Mouse (Mus musculus): Measurements from ENCODE around the gene Ercc8.
A peak's percentile ranks its signal among the peaks of the same experiment; 100 is the strongest.

Ercc8 gene

DNA sequence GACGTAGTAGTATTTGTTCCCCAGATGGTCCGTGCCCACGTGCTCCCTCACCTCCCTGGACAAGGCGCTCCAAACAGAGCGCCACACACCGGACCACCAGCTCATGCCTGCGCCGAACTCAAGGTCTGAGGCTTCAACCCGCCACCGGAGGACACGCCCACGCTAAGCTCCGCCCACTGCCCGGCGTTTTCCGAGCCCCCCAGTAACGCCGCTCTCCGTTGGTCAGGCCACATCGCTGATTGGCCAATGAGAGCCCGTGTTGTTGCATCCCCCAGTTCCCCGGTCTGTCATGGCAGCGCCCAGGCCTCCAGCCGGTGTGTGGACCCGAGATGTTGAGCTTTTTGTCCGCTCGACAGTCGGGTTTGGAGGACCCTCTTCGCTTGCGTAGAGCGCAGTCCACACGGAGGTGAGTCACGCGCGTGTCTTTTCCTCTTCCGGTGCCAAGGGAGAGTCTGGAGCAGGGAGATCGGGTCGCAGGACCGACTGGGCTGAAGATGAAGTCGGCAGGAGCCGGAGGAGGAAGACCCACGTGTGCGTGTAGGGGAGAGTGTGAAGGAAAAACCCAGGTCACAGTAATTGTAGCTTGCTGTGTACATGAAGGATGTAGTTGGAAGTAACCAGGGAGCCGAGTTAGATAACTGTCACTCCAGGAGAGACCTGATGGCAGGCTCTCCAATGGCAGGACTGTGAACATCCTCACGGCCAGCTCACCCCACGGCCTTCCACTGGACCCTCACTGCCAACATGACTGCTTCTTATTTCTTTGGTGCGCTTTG, at the start of gene Ercc8, which contains the start of gene Ndufaf2:
TSS of gene Ercc8 (plus strand) at position 267 of the 776 bp plus-strand sequence.
TSS of gene Ndufaf2 (minus strand) at position 159 of the 776 bp plus-strand sequence.
- peak; percentile 95 for DNase-seq (ENCODE audit: low read depth)

DNA sequence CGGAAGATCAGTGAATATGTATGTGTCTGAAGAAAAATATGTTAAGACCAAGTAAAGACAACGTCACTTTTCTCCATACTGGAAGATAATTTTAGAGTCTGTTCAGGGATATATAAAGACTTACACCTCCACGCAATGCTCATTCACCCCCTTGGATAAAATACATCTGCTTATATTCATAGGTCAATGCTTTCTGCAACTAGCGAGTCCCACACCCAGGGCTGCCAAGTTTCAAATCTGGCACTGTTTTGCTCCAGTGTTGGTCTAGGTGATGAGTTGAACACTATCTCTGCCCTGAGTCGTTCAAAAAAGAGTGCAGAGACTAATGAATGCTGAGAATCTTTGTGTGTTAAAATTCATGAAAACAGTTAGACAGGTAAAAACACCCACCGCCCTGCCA, 47.6 kb upstream of the Ercc8 start:
- no peak for DNase-seq (ENCODE audit: low read depth)

DNA sequence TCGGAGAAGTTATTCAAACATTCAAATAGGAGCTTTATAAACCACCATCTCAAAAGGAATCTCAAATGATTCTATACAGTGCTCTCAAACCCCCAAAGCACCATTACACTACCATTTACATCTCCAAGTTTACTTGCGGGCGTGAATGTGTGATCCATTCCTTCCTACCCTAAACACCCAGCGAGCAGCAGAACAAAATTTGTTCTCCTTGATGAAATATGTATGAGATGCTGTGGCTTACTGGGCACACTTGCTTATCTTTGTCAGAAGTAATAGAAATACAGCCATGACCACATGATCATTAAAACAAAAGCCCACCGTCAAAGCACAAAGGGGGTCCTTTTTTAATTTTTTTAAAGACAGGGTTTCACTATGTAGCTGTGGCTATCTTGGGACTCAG, 45.0 kb upstream of the Ercc8 start:
- DNase-seq (ENCODE audit: low read depth), result no peak

DNA sequence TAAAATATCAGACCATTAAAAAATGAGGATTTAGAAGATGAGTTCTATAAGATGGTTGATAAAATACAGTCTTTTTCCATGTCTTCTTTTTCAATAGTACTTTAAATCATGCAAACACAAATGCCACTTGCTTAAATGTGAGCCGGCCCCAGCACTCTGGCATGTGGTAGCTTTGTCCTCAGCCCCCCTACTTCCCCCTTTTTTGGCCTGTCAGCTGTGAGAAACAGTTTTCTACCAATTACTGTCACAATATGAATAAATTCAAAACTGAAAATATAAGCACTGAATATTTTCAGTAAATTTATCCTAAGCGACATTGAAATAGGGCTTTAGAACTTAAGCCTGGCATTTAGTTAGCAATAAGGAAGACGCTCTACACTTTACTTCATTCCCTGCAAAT, 44.3 kb upstream of the Ercc8 start:
- DNase-seq (ENCODE audit: low read depth), result no peak

DNA sequence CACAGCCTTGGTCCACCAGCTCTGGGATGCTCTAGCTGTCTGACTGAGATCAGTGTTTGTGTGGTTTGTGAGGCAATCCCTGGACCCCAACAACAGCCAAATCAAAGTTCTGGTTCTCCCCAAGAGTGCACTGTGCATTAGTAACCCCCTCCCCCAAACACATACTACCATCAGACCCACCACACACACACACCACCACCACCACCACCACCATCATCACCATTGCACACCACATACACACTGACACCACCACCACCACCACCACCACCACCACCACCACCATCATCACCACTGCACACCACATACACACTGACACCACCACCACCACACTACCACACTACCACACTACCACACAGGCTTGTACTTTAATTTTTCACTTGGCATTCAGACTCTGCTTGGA, 40.9 kb upstream of the Ercc8 start:
- no peak for DNase-seq (ENCODE audit: low read depth)

DNA sequence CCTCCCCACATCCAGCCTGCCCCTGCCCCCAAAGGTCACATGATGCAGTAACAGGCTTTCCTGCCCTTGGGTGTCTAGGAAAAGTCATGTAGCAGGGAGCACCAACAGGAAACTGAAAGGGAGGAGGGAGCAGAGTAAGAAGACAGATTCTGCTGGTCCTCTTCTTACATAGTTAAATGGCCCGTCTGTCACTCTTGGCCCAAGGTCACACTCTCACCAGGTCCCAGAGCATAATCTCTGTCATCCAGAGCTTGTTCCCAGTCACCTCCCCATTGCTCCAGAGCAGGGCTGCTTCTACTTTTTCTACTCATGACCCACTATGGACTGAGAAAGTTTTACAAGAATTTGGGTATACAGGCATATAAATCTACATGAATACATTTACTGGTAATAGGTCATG, 40.3 kb upstream of the Ercc8 start:
- no peak for DNase-seq (ENCODE audit: low read depth)

DNA sequence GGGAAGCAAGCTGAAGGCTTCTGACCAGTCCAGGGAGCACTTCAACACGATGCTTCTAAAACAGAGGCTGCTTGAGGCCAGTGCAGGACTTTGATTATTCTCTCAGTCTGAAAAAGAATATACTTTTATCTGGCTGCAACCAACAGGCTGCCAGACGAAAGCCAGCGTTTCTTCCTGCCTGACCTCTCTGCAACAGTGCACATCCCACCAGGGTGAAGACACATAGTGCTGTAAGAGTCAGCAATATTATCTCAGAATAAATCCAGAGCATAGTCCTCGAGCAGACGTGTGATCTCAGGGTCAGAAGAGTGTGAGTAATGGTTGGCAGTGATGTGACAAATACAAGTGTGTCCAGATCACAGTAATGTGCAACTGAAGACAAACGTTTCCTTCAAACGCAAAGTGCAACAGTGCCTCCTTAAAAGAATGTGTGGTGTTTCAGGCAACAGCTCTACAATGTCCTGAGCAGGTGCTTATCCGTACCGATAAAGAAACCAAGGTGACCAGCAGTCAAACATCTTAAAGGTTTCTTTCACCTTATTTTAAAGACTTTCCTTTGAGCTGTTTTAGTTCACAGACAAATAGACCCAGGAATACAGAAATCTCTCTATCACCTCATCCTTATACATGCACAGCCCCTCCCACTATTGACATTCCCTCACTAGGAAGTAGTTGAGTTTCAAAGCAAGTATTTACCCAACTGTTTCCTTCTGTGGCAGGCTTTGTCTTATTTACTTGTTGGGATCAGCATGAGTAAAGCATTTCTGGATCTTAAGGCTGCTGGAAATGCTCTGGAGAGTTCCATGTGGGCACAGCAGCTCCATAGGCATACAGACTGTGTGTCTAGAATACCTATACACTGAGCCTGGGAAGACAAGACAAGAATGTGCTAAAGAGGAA, 38.9 kb upstream of the Ercc8 start:
- no peak for DNase-seq (ENCODE audit: low read depth)

DNA sequence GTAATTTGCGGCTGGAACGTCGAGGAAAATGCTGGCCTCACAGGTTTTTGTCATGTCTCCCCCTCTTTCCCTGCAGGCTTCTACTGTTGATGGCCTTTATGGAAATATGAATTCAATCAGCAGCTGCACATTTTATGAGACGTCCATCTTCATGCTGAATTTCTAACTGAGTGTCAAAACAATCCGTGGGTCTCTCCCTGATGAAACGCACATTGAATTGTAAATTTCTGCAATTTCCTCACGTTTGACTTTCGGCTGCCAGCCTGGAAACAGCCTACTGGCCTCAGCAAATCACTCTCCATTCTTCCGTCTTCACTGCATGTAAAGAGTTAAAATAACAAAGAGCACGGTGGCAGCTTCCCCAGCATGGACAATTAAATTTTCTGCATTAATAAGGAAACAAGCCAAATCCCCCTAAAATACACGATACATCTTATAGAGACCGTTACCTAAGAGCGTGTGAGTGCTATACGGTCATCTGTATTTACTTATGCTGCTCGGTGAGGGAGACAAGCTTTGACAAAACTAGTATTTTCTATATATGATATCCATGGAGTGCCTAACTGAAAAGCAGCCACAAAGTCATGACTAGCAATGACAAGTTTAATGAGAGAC, 35.3 kb upstream of the Ercc8 start:
- DNase-seq (ENCODE audit: low read depth), result no peak

DNA sequence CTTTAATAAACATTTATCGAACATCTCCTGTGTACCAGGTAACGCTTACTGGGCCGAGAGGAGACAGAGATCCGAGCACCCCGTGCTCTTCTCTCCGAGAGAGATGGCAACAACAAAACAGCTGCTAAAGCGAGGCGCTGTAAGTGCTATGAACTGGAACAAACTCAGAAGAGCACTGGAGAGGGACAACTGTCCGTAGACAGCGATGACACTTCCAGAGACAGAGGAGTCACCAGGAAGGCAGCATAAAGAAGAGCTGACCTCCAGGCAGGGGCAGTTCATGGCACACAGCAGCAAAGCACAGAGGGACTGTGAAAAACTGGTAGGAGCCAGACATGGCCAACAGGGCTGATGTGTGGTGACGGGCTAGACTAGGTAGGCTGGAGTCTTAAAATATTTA, 34.4 kb upstream of the Ercc8 start:
- DNase-seq (ENCODE audit: low read depth), result no peak

DNA sequence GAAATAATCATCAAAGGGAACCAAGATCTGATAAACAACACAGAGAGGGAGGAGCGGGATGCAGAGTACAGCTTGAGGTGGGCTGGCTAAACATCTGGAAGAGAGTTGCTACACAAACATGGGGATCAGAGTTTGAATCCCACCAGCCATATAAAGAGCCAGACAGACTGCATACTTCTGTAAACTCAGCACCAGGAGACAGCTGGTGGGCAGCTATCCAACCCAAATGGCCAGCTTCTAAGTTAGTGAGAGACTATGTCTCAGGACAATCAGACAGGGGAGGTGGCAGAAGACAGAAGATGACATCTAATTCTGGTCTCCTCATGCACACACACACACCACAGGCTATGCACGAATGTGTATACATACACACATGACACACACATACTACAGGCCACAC, 32.3 kb upstream of the Ercc8 start:
- no peak for DNase-seq (ENCODE audit: low read depth)

DNA sequence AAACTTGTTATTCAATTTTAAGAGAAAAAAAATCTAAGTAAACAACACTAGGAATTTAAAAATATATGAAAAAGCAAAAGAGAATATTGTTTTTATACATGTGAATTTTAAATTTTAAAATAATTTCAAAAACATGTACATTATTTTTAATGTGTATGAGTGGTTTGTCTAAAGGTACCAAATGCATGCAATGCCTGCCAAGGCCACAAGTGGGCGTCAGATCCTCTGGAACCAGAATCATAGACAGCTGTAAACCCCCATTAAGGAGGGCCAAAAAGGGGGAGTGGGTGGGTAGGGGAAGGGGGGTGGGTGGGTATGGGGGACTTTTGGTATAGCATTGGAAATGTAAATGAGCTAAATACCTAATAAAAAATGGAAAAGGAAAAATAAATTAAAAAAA, 31.4 kb upstream of the Ercc8 start:
- peak; percentile 74 for DNase-seq (ENCODE audit: low read depth)

DNA sequence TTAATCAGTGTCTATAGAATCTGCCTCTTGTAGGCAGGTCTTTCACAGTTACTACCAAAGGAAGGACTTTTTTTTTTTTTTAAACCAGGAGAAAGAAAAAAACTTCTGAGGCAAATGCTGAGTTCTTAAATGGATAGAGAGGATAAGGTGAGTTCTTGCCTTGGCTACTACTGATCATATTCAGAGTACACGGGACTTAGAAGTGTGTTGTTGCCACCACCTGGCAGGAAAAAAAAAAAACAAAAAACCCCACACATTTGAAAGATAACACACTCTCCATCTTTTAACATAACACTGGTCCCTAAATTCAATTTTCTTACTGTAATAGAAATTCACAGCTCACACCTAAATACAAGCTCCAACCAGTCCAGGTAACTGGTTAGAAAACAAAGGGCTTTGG, 30.6 kb upstream of the Ercc8 start:
- DNase-seq (ENCODE audit: low read depth), result no peak

DNA sequence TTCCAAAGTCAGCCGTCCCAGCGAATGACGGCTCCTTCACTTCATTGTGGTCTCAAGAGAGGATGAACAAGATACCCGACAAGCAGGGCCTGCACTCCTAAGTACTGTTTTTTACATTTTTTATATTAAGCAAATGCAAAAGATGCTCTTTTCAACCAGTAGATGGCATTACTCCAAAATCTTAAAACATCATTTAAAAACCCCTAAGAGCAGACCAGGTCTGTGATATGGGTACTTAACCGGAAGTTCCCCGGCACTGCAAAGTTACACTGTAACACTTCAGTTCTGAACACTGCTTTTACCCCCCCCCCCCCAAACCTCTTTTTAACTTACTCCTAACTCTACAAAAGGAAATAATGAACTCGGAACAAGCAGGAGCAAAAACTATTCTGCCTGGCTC, 29.5 kb upstream of the Ercc8 start:
- DNase-seq (ENCODE audit: low read depth), result peak; percentile 31

DNA sequence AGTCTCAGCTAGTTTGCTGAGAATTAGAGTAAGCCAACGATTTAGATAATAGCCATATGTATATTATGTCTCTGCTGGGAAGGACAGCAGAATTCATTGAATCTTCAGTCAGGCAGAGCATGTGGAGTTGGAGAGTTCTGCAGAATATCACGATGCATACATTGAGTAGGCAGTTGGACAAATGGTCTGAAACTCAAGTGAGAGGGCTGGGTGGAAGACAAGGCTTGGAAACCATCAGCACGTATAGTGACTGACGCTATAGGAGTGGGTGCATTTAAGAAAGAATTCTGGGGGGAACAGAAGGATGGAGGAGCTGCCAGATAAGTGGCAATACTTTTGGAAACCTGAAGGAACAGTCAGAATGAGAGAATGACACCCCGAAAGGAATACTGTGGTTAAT, 27.8 kb upstream of the Ercc8 start:
- DNase-seq (ENCODE audit: low read depth), result no peak

DNA sequence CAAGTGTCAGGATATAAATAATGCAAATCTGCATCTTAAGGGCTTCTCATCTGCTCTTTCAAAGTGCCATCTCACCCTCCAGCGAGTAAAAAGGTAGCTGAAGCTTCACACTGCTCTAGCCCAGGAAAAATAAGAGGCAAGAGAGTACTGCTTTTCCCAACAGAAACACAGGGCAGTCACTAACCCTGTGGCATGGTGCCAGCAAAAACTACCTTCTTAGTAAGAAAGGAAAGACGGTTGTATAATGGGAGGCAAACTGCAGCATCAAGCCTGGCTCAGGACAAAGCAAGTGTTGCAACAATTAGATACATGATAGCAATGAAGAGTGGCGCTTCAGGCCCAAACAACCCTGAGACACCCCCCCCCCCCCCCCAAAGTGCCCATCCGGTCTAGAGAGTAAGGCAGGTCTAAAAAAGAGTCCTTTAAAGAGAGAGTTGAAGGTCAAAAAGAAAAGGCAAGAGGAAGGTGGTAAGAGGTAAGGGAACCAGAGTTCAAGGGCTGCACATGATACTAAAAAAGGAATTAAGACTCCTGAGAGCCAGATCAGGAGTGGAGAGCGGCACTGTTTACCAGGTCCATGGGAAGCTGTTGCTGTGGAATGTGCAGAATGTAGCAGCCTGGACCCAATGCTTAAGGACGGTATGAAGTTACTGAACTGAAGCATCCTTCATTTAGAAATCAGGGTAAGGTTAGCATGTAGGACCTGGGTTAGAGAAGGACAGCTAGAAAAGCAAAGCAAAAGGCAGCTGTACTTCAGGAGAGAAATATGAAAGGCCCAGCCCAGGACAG, 26.3 kb upstream of the Ercc8 start:
- DNase-seq (ENCODE audit: low read depth), result peak; percentile 5

DNA sequence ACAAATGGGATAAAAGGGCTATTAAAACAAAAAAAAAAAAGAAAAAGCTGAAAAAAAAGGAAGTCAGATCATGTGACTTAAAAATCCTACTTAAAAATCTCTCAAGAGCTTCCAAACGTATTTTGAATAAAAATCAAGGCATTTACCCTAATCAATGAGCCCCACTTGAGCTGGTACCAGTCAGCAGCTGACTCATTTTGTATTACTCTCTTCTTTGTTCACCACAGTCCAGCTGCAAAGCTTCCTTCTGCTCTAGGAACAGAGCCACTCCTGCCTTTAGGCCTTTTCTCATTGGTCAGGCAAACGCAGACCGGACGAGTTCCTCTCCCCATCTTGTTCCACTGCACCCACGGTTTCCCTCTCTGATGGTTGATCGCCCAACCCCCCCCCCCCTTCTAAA, 22.9 kb upstream of the Ercc8 start:
- DNase-seq (ENCODE audit: low read depth), result no peak

DNA sequence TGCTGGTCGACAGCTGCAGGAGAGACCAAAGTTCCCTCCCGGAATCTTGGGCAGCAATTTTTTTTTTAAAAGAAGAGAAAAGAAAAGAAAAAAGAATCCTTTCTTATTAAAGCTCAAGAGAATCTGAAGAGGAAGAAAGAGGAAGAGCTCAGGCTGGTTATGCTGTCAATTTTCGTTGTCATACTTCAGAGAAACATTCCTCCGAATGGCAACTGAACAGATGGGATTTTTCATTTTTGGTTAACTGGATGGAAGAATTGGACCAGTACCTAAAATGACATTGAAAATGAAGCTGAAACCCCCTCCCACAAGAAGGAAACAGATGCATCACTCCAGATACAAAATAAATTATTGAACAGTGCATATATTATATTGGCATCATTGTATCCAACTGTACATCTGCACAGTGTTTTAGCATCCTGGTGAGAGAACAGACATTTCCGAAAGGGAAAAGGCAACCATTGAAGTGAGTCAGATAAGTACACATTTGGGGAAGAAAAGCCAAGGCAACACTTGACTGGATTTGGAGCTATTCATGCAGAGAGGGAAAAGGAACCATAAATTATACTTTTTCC, 20.0 kb upstream of the Ercc8 start:
- no peak for DNase-seq (ENCODE audit: low read depth)

DNA sequence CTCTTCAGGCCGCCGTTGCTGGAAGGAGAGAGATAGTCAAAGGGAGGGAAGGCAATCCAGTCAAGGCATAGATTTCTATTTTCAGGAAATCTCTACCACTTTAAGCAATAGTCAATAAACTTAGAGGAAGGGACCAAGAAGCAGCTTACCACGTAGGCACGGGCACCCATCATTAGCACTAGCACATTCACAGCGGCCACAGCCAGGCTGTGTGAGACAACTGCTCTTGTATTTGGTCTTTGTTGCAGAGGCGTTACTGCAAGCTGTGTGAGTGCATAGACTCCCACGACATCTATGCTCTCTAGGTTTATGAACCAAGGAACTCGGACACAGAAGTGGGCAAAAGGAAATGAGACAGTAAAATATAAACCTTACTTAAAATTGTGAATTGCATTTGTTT, 14.4 kb upstream of the Ercc8 start:
- DNase-seq (ENCODE audit: low read depth), result no peak

DNA sequence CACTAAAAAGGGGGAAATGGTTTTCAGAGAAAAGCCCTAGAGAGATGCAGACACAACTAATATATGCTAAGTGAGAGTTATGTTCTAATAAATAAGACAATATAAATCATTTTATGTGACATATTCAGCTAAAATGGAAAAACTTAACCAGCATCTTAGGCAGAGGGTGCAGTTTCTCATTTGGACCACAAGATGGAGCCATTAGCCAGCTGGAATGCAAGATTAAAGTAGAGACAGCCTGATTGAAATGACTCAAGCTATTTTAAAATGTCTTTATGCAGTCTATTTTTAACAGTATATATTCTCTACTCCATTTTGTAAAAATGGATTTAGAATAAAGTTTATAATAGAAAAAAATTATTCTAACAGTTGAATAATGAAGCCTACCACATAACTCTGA, 6.7 kb upstream of the Ercc8 start:
- peak; percentile 66 for DNase-seq (ENCODE audit: low read depth)

DNA sequence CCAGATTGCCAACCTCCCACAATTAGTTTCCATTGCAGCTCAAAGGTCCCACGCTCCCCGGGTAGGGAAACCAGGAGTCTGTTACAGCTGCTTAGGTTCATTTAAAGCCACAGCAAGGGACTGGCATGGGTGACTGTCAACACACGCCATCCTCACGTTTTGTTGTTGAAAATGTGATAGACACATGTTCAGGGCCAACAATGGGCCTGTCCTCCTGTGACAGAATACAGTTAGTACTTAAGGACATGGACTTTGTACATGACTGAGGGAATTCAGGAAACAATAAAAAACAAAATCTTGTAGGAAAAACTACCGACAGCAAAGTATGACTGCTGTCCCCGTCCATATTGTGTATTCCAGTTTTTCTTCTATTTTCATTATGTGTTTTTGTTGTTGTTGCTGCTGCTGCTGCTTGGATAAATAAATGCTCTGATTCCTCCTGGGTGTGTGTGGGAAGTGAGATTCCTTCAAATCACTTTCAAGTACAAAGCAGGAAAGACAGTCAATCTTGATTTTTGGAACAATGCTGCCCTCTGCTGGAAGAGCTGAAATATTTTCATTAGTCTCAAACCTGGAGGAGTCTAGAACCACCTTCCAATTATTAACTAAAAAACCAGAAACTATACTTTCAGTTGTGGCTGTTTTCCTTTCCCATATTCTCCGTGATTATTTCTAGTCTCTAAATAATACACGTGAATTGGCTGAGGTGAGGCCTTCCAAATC, 5.7 kb upstream of the Ercc8 start:
- peak; percentile 83 for DNase-seq (ENCODE audit: low read depth)

DNA sequence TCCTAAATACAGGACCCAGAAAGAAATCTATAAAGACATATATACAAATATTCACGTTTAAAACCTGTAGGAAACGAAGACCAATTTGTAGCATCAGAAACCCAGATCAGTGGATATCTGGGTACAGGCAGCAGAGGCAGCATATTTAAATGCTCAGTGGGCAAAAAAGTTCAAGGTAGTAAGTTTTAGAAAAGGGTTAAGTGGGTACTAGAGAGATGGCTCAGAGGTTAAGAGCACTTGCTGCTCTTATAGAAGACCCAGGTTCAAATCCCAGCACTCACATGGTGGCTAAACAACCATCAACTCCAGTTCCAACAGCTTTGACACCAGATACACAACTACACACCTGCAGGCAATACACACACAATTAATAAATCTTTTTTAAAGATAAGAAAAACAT, 1.4 kb upstream of the Ercc8 start:
- DNase-seq (ENCODE audit: low read depth), result no peak

Data from NIH3T3 (cell line).